Mouse (Mus musculus): ENCODE results near the gene B4galt5. TPM values are rescaled to one million over a fixed set of nuclear protein-coding genes. Genes with fewer than 3 reads are reported as not detected.

The B4galt5 gene
- polyA plus RNA-seq, 1 experiment from 2014 or later: 3.2 TPM

DNA sequence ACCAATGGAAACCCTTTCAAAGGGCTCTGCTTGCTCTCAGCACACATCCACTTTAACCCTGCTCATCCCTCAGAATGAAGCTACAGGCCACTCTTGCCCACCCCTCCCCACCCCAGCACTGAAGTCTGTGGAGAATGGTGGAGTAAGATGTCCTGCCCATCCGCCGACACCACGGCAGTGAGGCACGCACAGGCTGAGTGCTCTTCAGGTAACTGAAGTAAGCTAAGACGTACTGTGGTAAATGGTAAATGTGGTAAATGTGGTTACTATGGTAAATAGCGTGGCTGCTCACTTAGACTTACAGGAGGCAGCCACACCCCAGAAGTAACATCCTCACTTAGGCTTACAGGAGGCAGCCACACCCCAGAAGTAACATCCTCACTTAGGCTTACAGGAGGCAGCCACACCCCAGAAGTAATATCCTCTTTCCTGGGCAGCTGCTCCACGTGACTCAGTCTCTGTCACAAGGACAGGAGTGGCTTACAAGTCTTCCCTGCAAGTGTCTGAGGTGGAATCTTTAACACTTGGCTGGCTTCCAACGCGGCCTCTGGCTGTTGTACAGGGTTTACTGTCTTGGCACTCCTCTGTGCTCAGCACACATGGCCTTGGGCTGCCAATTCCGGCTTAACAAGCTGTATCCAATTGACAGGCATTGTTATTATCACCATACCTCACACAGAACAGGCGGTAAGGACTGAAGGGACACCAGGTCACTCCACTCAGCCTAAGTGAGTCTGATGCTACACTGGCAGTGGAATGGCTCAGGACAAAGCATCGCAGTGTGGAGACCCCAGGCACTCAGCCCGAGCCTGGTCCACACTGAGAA, 35.3 kb downstream of the B4galt5 start:
- Histone ChIP-seq H3K9ac (replicated peaks) (0 out of 2 replicates have a peak overlapping the region, but pooled peaks have one; percentile 13), H3K36me3 (replicated peaks; ENCODE audit: insufficient read depth, low read length) (peaks cover 15% of the 10 kb centered on the region), H3K4me1 (ENCODE audit: insufficient read depth) (peaks cover 42% of the 10 kb centered on the region), H3K9me3 (ENCODE audit: low read length) (no peaks in the 10 kb centered on the region), H3K4me2 (ENCODE audit: low read depth, low read length) (0 out of 2 replicates have a peak overlapping the region, but pooled peaks have one; percentile 22), H3K27ac (ENCODE audit: low read depth) (peak overlapping the region; percentile 45; the same call in 1 of the 2 replicates), H3K27me3 (ENCODE audit: insufficient read depth, low read length) (no peaks in the 10 kb centered on the region), H3K4me3 (ENCODE audit: low read depth, low read length) (no peak overlapping the region)
- DNase-seq: peak; percentile 61
- peak; percentile 16; the same call in 1 of the 2 replicates for ATAC-seq
- TF ChIP-seq EP300 (IDR thresholded peaks at IDR 0.05; ENCODE audit: low read depth) (no peak), CTCF (IDR thresholded peaks at IDR 0.05; ENCODE audit: low read depth) (no peak)
- 57% methylated on average over 13 of the region's 13 CpGs for WGBS (ENCODE audit: insufficient replicate concordance)

DNA sequence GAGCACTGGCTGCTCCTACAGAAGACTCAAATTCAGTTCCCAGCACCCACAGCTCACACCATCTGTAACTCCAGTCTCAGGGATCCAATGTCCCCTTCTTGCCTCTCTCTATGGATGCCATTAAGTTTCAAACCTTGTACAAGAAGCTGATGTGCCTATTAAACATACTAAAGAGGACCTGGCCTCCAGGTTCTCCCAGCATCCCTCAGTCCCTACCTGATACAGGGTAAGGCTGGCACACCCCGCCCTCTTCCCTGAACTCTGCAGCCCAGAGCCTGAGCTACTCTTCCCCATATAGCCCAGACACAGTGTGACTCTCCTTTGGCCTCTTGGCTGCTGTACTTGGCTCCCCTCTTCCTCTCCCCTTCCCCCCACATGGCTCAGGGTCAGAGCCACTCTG, 38.9 kb downstream of the B4galt5 start:
- H3K27ac ChIP-seq (ENCODE audit: low read depth): no peak overlapping the region
- no peaks in the 10 kb centered on the region for H3K27me3 ChIP-seq (ENCODE audit: insufficient read depth, low read length)
- peaks cover 30% of the 10 kb centered on the region for H3K4me1 ChIP-seq (ENCODE audit: insufficient read depth)
- no peak overlapping the region for H3K4me3 ChIP-seq (ENCODE audit: low read depth, low read length)
- no peak for DNase-seq
- no peaks in the 10 kb centered on the region for H3K9me3 ChIP-seq (ENCODE audit: low read length)
- ATAC-seq: no peak
- H3K4me2 ChIP-seq (ENCODE audit: low read depth, low read length): no peak overlapping the region
- WGBS (ENCODE audit: insufficient replicate concordance): 67% methylated on average over 1 of the region's 1 CpGs
- no peak for TF ChIP-seq EP300 (IDR thresholded peaks at IDR 0.05; ENCODE audit: low read depth)
- no peak for TF ChIP-seq CTCF (IDR thresholded peaks at IDR 0.05; ENCODE audit: low read depth)
- H3K36me3 ChIP-seq (replicated peaks; ENCODE audit: insufficient read depth, low read length): peaks cover 18% of the 10 kb centered on the region
- H3K9ac ChIP-seq (replicated peaks): no peak overlapping the region

DNA sequence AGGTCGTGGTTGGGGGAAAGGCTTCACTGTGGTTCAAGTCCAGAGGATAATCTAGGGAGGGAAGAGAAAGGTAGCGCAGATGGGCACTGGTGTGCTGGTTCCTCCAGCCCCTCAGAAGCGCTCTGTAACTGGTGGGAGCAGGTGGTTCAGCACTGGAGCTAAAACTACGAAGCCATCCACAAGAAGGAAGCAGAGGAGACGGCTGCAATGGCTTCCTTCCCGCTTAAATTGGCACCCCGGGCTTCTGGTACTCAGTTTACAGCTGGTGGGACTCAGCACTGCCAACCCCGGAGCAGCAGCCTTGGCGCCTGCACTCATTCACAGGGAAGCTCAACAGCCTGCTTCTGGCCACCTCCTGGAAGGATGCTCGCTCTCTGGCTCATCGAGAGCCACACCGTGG, 39.7 kb downstream of the B4galt5 start:
- H3K4me3 ChIP-seq (ENCODE audit: low read depth, low read length): no peak overlapping the region
- DNase-seq (no peak), ATAC-seq (no peak)
- H3K9ac ChIP-seq (replicated peaks): no peak overlapping the region
- no peaks in the 10 kb centered on the region for H3K27me3 ChIP-seq (ENCODE audit: insufficient read depth, low read length)
- TF ChIP-seq CTCF (IDR thresholded peaks at IDR 0.05; ENCODE audit: low read depth): no peak
- TF ChIP-seq EP300 (IDR thresholded peaks at IDR 0.05; ENCODE audit: low read depth): no peak
- no peak overlapping the region for H3K27ac ChIP-seq (ENCODE audit: low read depth)
- H3K4me2 ChIP-seq (ENCODE audit: low read depth, low read length): no peak overlapping the region
- 82% methylated on average over 12 of the region's 12 CpGs for WGBS (ENCODE audit: insufficient replicate concordance)
- no peaks in the 10 kb centered on the region for H3K9me3 ChIP-seq (ENCODE audit: low read length)
- H3K36me3 ChIP-seq (replicated peaks; ENCODE audit: insufficient read depth, low read length): peaks cover 22% of the 10 kb centered on the region
- H3K4me1 ChIP-seq (ENCODE audit: insufficient read depth): peaks cover 21% of the 10 kb centered on the region

DNA sequence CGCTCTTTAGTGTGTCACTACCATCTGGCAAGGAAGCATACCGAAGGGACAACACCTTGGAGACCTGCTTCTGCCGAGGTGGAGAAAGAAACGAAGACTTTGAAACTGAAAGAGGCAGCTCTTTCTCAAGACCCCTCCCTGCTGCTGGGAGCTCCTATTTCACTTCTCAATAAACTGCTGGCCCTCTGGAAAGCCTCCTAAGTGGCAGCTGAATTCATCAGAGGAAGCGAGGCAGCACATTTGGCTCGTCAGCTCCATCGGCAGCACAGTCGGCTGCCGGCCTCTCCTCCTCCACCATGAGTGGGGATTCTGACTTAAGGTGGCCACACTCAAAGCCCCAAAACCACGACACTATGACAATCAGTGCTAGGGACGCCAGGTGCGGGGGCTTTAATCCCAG, 41.3 kb downstream of the B4galt5 start:
- 0 out of 2 replicates have a peak overlapping the region, but pooled peaks have one; percentile 23 for H3K27ac ChIP-seq (ENCODE audit: low read depth)
- DNase-seq (no peak), ATAC-seq (no peak)
- no peaks in the 10 kb centered on the region for H3K27me3 ChIP-seq (ENCODE audit: insufficient read depth, low read length)
- H3K4me2 ChIP-seq (ENCODE audit: low read depth, low read length): no peak overlapping the region
- H3K4me3 ChIP-seq (ENCODE audit: low read depth, low read length): no peak overlapping the region
- H3K9ac ChIP-seq (replicated peaks): no peak overlapping the region
- peaks cover 27% of the 10 kb centered on the region for H3K36me3 ChIP-seq (replicated peaks; ENCODE audit: insufficient read depth, low read length)
- 74% methylated on average over 12 of the region's 12 CpGs for WGBS (ENCODE audit: insufficient replicate concordance)
- H3K9me3 ChIP-seq (ENCODE audit: low read length): no peaks in the 10 kb centered on the region
- TF ChIP-seq EP300 (IDR thresholded peaks at IDR 0.05; ENCODE audit: low read depth) (no peak), CTCF (IDR thresholded peaks at IDR 0.05; ENCODE audit: low read depth) (no peak)
- peaks cover 9% of the 10 kb centered on the region; the same call in 1 of the 2 replicates for H3K4me1 ChIP-seq (ENCODE audit: insufficient read depth)

- Histone ChIP-seq H3K4me3 (ENCODE audit: low read depth, low read length) (no peak overlapping the region), H3K36me3 (replicated peaks; ENCODE audit: insufficient read depth, low read length) (peaks cover 28% of the 10 kb centered on the region), H3K4me2 (ENCODE audit: low read depth, low read length) (no peak overlapping the region), H3K9ac (replicated peaks) (no peak overlapping the region), H3K4me1 (ENCODE audit: insufficient read depth) (peaks cover 9% of the 10 kb centered on the region; the same call in 1 of the 2 replicates), H3K27ac (ENCODE audit: low read depth) (peak overlapping the region; percentile 23; the same call in 1 of the 2 replicates), H3K9me3 (ENCODE audit: low read length) (no peaks in the 10 kb centered on the region), H3K27me3 (ENCODE audit: insufficient read depth, low read length) (no peaks in the 10 kb centered on the region)
- DNase-seq (no peak), ATAC-seq (peak; percentile 48; the same call in 1 of the 2 replicates)
- 72% methylated on average over 15 of the region's 15 CpGs for WGBS (ENCODE audit: insufficient replicate concordance)
- TF ChIP-seq EP300 (IDR thresholded peaks at IDR 0.05; ENCODE audit: low read depth) (no peak), CTCF (IDR thresholded peaks at IDR 0.05; ENCODE audit: low read depth) (no peak)
These were observed 42.1 kb downstream of the B4galt5 start for GRCm38 (mm10) chr2:167306626-167307541.

DNA sequence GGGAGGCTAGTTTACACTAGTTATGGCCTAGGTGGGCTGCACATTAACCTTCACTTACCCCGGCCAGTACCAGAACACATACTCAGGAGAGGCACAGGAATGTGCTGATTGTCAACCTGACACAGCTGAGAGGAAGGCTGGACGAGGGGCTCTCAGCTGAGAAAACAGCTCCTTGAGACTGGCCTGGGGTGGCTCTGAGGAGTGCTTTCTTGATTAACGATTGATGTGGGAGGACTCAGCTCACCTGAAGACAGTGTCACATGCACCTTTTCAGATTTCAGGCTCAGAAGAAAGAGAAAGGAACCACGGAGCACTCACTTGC, 42.7 kb downstream of the B4galt5 start:
- Histone ChIP-seq H3K4me2 (ENCODE audit: low read depth, low read length) (no peak overlapping the region), H3K4me1 (ENCODE audit: insufficient read depth) (peaks cover 9% of the 10 kb centered on the region; the same call in 1 of the 2 replicates), H3K27me3 (ENCODE audit: insufficient read depth, low read length) (no peaks in the 10 kb centered on the region), H3K9me3 (ENCODE audit: low read length) (no peaks in the 10 kb centered on the region), H3K4me3 (ENCODE audit: low read depth, low read length) (no peak overlapping the region), H3K27ac (ENCODE audit: low read depth) (no peak overlapping the region), H3K36me3 (replicated peaks; ENCODE audit: insufficient read depth, low read length) (peaks cover 32% of the 10 kb centered on the region), H3K9ac (replicated peaks) (no peak overlapping the region)
- TF ChIP-seq EP300 (IDR thresholded peaks at IDR 0.05; ENCODE audit: low read depth): no peak
- no peak for TF ChIP-seq CTCF (IDR thresholded peaks at IDR 0.05; ENCODE audit: low read depth)
- DNase-seq (no peak), ATAC-seq (no peak)
- WGBS (ENCODE audit: insufficient replicate concordance): 80% methylated on average over 4 of the region's 4 CpGs

All from liver, postnatal 0 days (tissue).